Mouse (Mus musculus): Measurements from ENCODE around the gene Aldh1a2.

DNA sequence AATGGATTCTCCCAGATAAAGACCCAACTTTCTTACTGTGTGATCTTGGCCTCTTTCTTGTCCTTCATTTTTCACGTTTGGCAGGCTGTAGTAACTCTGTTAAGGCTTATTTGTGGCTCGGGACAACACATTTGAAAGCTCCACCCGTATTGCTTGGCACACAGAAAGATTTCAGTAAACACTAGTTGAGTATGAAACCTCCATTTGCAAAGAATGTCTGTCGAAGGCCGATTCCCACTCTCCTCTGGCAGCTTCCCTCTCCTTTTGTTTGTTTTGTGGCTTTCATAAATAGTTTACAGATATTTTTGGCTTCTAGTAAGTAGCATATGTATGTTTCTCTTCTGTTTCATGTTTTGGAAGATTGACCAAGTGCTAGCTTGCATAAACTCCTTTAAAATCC, 54.1 kb downstream of the Aldh1a2 start:
- TF ChIP-seq CHD2 (IDR thresholded peaks at IDR 0.05; ENCODE audit: low read depth, low read length) (no peak), MAFK (IDR thresholded peaks at IDR 0.05; ENCODE audit: insufficient read depth, low read depth, low read length) (no peak), HCFC1 (IDR thresholded peaks at IDR 0.05; ENCODE audit: borderline replicate concordance, insufficient read depth, low read length) (no peak)
